Mouse (Mus musculus) adrenal gland, adult 8-10 months (tissue): ENCODE results near the gene Atp6v0a2. TPM values are rescaled to one million over a fixed set of nuclear protein-coding genes. Genes with fewer than 3 reads are reported as not detected.
"Not testable (repeated sequence)": the region's sequence is repeated elsewhere in the genome, so short reads cannot be mapped to it uniquely, and the experiment has no call there.

Source experiments
- DNase-seq: peaks from one replicate; pipeline ENCODE4 v3.0.0; 2022
- total RNA-seq, 4 experiments: library from RNA; stranded (reverse); gene quantifications; 2 replicates each; pipeline ENCODE4 v1.2.4; 2022

Gene Atp6v0a2
- 10 to 100 TPM; 81.1 to 95.2 (median 84.6) TPM for total RNA-seq

DNA sequence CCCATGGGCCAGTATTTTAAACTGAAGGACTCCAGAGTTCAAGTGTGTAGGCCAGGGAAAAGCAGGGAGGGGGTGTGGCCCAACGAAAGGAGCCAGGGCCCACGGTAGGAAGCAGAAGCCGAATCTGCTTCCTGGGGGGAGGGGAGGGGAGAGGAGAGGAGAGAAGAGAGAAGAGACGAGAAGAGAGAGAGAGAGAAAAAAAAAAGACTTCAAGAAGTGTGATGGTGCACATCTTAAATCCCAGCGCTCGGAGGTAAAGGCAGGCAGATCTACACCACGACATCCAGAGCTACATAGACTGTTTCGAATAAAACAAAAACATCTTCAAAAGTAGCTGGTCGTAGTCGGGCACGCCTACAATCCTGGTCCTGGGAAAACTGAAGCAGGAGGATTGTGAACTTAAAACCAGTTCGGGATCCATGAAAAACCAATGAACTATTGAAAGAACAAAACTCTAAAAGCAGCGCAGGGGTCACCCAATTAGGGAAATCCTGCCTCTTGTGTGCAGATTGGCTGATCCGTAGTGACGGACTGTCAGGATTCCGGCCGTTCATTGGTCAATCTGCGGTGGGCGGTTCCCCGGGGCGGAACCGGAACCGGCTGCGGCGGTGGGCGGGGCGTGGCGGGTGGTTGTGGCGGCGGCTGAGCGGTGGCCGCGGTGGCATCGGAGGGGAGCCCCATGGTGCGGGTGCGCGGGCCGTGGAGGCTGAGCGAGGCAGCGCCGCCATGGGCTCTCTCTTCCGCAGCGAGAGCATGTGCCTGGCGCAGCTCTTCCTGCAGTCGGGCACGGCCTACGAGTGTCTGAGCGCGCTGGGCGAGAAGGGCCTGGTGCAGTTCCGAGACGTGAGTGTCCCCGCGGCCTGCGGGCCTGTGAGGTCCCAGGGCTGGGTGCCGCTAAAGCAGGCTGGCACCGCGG lies at the start of gene Atp6v0a2:
Gene Atp6v0a2, plus strand, starts transcription at position 129 of the 916 bp plus-strand sequence.
- peak; percentile 91 for DNase-seq

- peak; percentile 88 for DNase-seq
These were observed 49.6 kb upstream of the Atp6v0a2 start, which contains the start of the genes Eif2b1 and Gtf2h3 for GRCm38 (mm10) chr5:124578633-124579317. TSS of gene Eif2b1 (minus strand) at chr5:124579131. TSS of gene Gtf2h3 (plus strand) at chr5:124579140.

- no peak for DNase-seq
These were observed 45.9 kb upstream of the Atp6v0a2 start for GRCm38 (mm10) chr5:124582515-124582914.

- DNase-seq = no peak
These were observed 35.6 kb upstream of the Atp6v0a2 start for GRCm38 (mm10) chr5:124592768-124593167.

DNA sequence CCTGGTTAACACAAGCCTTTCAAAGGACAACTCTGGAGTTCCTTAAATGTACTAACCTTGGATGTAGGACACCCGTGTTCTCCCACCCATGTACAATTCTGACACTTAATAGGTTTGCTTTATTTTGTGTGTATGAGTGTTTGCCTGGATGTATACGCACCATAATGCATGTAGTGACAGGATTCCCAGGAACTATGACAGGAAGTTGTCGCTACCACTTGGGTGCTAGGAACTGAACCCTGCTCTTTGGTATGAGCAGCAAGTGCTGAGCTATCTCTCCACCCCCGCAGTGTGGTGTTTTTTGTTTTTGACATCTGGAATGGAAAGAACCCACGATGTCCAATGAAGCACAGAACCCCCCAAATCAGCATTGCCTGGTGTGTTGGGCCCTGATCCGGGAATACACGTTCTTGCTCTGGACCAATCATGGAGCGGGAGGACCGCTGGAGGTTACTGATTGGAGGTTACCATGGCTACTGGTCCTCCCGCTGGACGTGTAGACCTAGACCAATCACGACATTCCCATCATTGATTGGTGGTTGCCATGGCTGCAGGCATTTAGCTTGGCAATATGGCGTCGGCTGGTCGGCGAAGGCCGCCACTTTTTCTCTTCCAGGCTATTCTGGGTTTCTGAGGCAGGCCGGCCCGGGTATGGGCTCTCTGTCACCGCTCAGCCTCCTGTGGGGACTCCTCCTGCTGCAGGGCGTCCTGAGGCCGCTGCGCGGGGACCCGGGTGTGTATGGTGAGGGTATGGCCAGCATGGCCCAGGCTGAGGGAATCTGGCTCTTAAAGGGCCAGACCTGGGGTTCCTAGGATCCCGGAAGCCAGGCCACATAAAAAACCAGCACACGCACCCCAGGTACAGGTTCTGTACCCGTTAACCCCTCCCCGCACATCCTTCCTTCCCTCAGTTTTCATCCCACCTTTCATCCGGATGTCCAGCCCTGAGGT lies 29.9 kb upstream of the Atp6v0a2 start:
- DNase-seq = peak; percentile 96

- DNase-seq = not testable (repeated sequence)
These were observed 28.6 kb upstream of the Atp6v0a2 start for GRCm38 (mm10) chr5:124599726-124600125.

DNA sequence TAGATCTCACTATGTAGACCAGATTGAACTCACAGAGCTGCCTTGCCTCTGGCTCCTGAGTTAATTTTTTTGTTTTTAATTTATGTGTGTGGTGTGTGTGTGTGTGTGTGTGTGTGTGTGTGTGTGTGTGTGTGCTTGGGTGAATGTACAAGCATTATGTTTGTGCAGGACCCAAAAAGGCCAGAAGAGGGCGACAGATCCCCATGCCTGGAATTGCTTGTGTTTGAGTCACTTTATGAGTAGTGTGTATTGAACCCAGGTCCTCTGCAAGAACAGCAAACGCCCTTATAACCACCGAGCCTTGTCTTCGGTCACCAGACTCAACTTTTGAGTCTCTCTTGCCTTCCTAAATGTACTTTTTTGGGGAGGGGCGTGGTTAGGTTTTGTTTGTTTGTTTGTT lies 26.0 kb upstream of the Atp6v0a2 start:
- DNase-seq = peak; percentile 40

GRCm38 (mm10) chr5:124604296-124604695 lies 24.1 kb upstream of the Atp6v0a2 start:
- no peak for DNase-seq

GRCm38 (mm10) chr5:124605041-124605622 lies 23.2 kb upstream of the Atp6v0a2 start:
- DNase-seq = no peak

GRCm38 (mm10) chr5:124610965-124611364 lies 17.4 kb upstream of the Atp6v0a2 start:
- DNase-seq = no peak

DNA sequence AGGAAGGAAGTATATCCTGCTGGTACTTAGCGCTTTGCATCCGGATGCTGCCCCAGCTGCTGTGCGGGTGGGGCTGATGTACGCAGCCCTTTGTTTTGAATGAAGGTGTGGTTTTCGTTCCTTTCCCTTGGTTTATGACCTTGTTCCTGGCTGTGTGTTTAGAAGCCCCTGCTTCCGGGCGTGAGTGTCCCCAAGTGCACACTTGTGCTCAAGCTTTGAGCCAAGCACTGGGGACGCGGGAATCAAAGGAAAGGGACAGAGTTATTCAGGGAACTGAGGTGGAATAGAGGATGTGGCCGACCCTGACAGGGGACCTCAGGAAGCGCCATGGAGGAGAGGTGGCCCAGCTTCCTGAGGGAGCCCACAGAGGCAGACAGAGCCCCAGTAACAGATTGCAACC lies 13.7 kb upstream of the Atp6v0a2 start:
- no peak for DNase-seq

DNA sequence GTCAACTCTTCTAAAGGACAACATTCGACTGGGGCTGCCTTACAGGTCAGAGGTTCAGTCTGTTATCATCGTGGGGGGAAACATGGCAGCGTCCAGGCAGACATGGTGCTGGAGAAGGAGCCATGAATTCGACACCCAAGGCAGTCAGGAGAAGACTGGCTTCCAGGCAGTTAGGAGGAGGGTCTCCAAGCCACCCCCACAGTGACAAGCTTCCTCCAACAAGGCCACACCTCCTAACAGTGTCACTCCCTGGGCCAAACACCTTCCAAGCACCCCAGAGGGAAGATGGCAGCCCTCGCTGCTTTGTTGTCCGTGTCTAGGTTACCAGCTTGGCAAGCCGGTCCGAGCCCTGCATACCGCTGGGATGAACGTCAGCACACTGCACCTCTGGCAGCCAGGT lies 9.7 kb upstream of the Atp6v0a2 start:
- no peak for DNase-seq

- no peak for DNase-seq
These were observed 7.0 kb upstream of the Atp6v0a2 start for GRCm38 (mm10) chr5:124621362-124621761.

DNA sequence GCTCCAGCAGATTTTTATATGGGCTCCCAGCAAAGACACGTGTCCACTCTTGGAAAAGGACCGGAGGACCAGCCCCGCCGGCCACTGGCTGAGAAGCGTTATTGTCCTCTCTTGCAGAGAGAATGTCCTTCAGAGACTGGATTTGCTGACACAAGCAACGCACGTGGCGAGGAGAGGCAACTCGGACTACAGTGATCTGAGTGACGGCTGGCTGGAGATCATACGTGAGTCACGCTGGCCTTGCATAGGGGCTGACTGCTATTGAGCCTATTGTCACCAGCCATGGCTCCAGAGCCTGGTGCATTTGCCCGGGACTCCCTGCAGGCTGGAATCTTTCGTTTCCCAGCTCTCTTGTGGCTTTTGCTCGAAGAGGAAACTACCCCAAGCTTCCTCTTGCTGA lies 5.5 kb upstream of the Atp6v0a2 start:
- peak; percentile 87 for DNase-seq

DNA sequence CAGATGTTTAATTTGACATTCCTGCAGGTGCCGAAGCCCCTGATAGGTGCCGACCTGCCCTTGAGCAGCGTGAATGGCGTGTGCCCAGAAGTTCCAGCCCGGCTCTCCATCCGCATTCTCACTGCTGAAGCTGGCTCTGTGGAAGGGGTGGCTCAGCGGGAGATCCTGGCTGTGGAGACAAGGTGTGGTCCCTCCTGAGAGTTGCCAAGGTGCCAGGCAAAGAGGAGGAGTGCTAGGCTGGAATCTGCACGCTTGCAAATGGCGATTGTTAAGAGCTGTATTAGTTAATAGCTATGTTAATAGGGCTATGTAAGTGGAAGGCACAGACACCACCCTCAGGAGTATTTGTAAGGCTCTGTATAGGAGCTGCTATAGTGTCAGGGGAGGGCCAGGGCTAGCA lies 4.1 kb upstream of the Atp6v0a2 start:
- DNase-seq = no peak

DNA sequence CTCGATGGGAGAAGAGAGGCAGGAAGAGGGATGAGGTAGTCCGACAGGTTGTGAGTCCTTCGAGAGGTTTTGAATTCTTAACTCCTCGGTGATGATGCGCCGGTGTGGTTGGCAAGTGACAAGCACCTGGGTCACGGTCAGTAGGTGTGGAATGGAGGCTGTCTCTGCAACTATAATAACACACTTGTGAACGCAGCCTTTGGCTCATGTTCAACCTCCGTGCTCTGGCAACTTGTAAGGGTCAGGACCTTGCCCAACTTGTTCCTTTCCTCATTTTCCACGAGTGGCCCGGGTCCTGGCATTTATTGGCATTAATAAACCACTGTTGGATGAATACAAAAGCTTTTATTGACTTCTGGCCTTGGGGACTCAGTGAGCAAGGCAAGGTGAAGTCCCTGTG lies 1.3 kb downstream of the Atp6v0a2 start:
- no peak for DNase-seq

- DNase-seq = no peak
These were observed 3.3 kb downstream of the Atp6v0a2 start for GRCm38 (mm10) chr5:124631685-124632084.

- no peak for DNase-seq
These were observed 4.1 kb downstream of the Atp6v0a2 start for GRCm38 (mm10) chr5:124632461-124632860.

DNA sequence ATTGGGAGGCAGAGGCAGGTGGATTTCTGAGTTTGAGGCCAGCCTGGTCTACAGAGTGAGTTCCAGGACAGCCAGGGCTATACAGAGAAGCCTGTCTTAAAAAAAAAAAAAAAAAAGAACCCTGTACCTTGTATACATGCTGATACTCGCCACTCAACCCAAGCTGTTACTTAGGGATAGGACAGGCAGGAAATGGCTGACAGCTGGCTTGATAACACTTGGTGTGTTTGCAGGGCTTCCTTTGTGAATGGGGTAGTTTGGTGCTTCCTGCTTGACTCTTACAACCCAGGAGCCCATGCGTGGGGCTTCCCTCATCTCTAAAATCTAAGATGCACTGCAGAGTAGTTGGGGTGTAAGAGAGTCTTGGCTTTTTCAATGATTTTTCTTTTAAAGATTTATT lies 5.0 kb downstream of the Atp6v0a2 start:
- DNase-seq = no peak

GRCm38 (mm10) chr5:124635068-124635467 lies 6.7 kb downstream of the Atp6v0a2 start:
- not testable (repeated sequence) for DNase-seq

- no peak for DNase-seq
These were observed 7.8 kb downstream of the Atp6v0a2 start for GRCm38 (mm10) chr5:124636139-124636538.

- DNase-seq = no peak
These were observed 8.3 kb downstream of the Atp6v0a2 start for GRCm38 (mm10) chr5:124636694-124637093.
